Mouse (Mus musculus): ENCODE measurements around the gene Npas2.

DNA sequence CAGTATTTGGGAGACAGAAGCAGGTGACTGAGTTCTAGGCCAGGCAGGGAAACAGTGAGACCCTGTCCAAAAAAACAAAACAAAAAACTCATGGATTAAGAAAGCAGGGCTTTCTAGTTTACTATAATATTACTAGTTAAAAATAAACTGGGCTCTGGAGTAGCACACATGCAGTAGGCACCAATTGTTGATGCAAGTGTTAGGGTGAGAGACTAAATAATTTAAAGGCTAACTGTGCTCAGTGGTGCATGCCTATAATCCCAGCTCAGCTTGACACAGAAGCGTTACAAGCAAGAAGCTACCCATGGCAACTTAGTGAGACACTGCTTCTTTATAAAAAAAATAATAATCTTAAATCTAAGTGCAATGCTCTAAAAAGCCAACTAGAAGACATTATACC, 185.0 kb downstream of the Npas2 start:
- TF ChIP-seq CTCF (IDR thresholded peaks at IDR 0.05; ENCODE audit: borderline replicate concordance, insufficient read depth, low read length), result no peak
- TF ChIP-seq POLR2A (IDR thresholded peaks at IDR 0.05; ENCODE audit: low read depth, low read length), result no peak
